In the genomic region with DNA sequence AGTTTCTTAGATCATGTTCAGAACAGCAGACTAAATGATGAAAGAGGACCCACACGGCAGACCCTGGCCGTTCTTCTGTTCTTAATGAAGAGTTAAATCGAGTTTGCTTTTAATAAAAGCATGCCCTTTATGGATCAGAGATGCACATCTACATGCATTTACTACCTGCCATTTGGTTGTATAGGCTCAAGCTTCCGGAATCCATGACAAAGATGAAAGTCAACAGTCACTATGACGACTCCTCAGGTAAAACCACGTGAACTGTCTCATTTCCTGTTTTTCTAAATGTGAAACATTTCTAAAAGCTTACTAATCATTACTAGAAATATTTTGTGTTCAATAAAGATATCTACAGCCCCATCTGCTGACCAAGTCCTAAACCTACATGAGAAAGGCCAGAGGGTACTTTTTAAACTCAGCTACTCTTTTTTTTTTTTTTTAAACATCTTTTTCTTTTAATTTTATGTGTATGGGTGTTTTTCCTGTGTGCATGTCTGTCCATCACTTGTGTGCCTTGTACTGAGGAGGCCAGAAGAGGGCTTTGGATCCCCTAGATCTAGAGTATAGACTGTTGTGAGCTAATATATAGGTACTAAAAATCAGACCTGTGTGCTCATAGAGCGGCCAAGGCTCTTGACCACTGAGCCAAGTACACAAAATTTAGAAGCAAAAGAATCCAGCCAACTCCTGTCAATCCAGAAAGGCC, we compare ENCODE assay signal across 15 mouse cellular contexts. TPM values are rescaled to one million over a fixed set of nuclear protein-coding genes. Genes with fewer than 3 reads are reported as not detected.
A peak's percentile ranks its signal among the peaks of the same experiment; 100 is the strongest.
DNase-seq lines count a peak whose midpoint lies in the region; ATAC-seq and TF ChIP-seq lines count a peak whose summit lies in the region.
"Had no signal": no experiment of that assay in that cellular context is flagged by ENCODE, and none has a peak within 500 bp of the region (broad histone marks: within the 10 kb centered on the region; RNA-seq: fewer than 3 reads in every experiment).

No protein-coding gene starts in this region.

- peak; percentile 41 for TF ChIP-seq CTCF in heart, adult 2 months (IDR thresholded peaks at IDR 0.05)
- peak; percentile 52 for TF ChIP-seq CTCF in midbrain, postnatal 0 days (IDR thresholded peaks at IDR 0.05)

- no peaks in the 10 kb centered on the region for H3K4me1 ChIP-seq in heart, adult 2 months (ENCODE audit: control insufficient read depth, insufficient read depth, low read length)
- H3K4me1 ChIP-seq in heart, embryonic 11.5 days (ENCODE audit: control insufficient read depth, insufficient read depth, low read length), result no peaks in the 10 kb centered on the region
- no peaks in the 10 kb centered on the region for H3K4me1 ChIP-seq in midbrain, postnatal 0 days (ENCODE audit: insufficient read depth, low read length)
- no peaks in the 10 kb centered on the region for H3K4me1 ChIP-seq in midbrain, embryonic 10.5 days
- H3K4me1 ChIP-seq: limb, embryonic 15.5 days had no signal

- intact Hi-C loops in heart, adult 2 months (cut with DNase I), result no loop called here

- no peak overlapping the region for H3K27ac ChIP-seq in heart, adult 2 months
- no peak overlapping the region for H3K27ac ChIP-seq in heart, embryonic 11.5 days (ENCODE audit: low read depth, low read length)
- H3K27ac ChIP-seq in midbrain, postnatal 0 days (ENCODE audit: low read depth, low read length), result no peak overlapping the region
- H3K27ac ChIP-seq in midbrain, embryonic 10.5 days (replicated peaks), result no peak overlapping the region
- H3K27ac ChIP-seq: heart, embryonic 10.5 days; kidney, postnatal 0 days; limb, embryonic 15.5 days had no signal

- no peaks in the 10 kb centered on the region for H3K27me3 ChIP-seq in heart, adult 2 months (ENCODE audit: control insufficient read depth, insufficient read depth, low read length)
- H3K27me3 ChIP-seq in heart, embryonic 11.5 days (ENCODE audit: control insufficient read depth, insufficient read depth, low read length), result no peaks in the 10 kb centered on the region
- H3K27me3 ChIP-seq in midbrain, postnatal 0 days (ENCODE audit: insufficient read depth, low read length), result no peaks in the 10 kb centered on the region
- H3K27me3 ChIP-seq in midbrain, embryonic 10.5 days (ENCODE audit: low read depth, poor library complexity, severe bottlenecking), result no peaks in the 10 kb centered on the region
- no peaks in the 10 kb centered on the region for H3K27me3 ChIP-seq in splenic B cell, adult 2 months (ENCODE audit: control insufficient read depth, insufficient read depth, low read length, poor library complexity, severe bottlenecking)
- H3K27me3 ChIP-seq: limb, embryonic 15.5 days had no signal

- H3K36me3 ChIP-seq in heart, adult 2 months (ENCODE audit: control insufficient read depth, insufficient read depth, low read length), result peaks cover 23% of the 10 kb centered on the region
- H3K36me3 ChIP-seq in heart, embryonic 11.5 days (ENCODE audit: control insufficient read depth, insufficient read depth, low read length), result peaks cover 10% of the 10 kb centered on the region; the same call in 1 of the 2 replicates
- peaks cover 24% of the 10 kb centered on the region; the same call in 1 of the 2 replicates for H3K36me3 ChIP-seq in midbrain, postnatal 0 days (ENCODE audit: insufficient read depth, low read length)
- H3K36me3 ChIP-seq in midbrain, embryonic 10.5 days, result peaks cover 87% of the 10 kb centered on the region
- peaks cover 13% of the 10 kb centered on the region; the same call in 1 of the 2 replicates for H3K36me3 ChIP-seq in splenic B cell, adult 2 months (ENCODE audit: control insufficient read depth, insufficient read depth, low read length, poor library complexity, severe bottlenecking)

- no peak overlapping the region for H3K9ac ChIP-seq in heart, adult 2 months (ENCODE audit: low read depth, low read length)
- no peak overlapping the region for H3K9ac ChIP-seq in heart, embryonic 11.5 days (ENCODE audit: low read depth, low read length)
- H3K9ac ChIP-seq in midbrain, postnatal 0 days (replicated peaks; ENCODE audit: low read length, poor library complexity, severe bottlenecking), result no peak overlapping the region
- H3K9ac ChIP-seq: limb, embryonic 15.5 days; liver, postnatal 0 days had no signal

- 83% methylated on average over 7 of the region's 7 CpGs for WGBS in heart, adult 2 months
- 86% methylated on average over 7 of the region's 7 CpGs for WGBS in heart, embryonic 11.5 days (ENCODE audit: insufficient replicate concordance)
- 83% methylated on average over 7 of the region's 7 CpGs for WGBS in midbrain, postnatal 0 days
- WGBS in midbrain, embryonic 10.5 days, result 93% methylated on average over 7 of the region's 7 CpGs

- no peak for TF ChIP-seq POLR2A in heart, adult 2 months (IDR thresholded peaks at IDR 0.05; ENCODE audit: insufficient read depth, low read depth, low read length)

- no peak for TF ChIP-seq EP300 in heart, adult 2 months (IDR thresholded peaks at IDR 0.05; ENCODE audit: insufficient read depth, low read depth, low read length)

- no peaks in the 10 kb centered on the region for H3K9me3 ChIP-seq in heart, embryonic 11.5 days (replicated peaks; ENCODE audit: control insufficient read depth, low read length)
- H3K9me3 ChIP-seq in midbrain, postnatal 0 days (ENCODE audit: low read length), result no peaks in the 10 kb centered on the region
- no peaks in the 10 kb centered on the region for H3K9me3 ChIP-seq in midbrain, embryonic 10.5 days (replicated peaks)
- H3K9me3 ChIP-seq: heart, embryonic 10.5 days; limb, embryonic 15.5 days had no signal

- no peak for ATAC-seq in heart, embryonic 11.5 days (replicated peaks; ENCODE audit: insufficient number of reproducible peaks, low FRiP score, low TSS enrichment)
- no peak for ATAC-seq in midbrain, postnatal 0 days (ENCODE audit: low FRiP score)
- peak; percentile 94 for ATAC-seq in CD4-positive, CD25-positive, alpha-beta regulatory T cell, adult 4 months
- ATAC-seq: forebrain, embryonic 14.5 days; intestine, embryonic 16.5 days; liver, postnatal 0 days had no signal

- H3K4me3 ChIP-seq in heart, adult 2 months, result no peak overlapping the region
- no peak overlapping the region for H3K4me3 ChIP-seq in heart, embryonic 11.5 days (ENCODE audit: low read depth, low read length)
- no peak overlapping the region for H3K4me3 ChIP-seq in midbrain, postnatal 0 days (ENCODE audit: low read depth, low read length)
- no peak overlapping the region for H3K4me3 ChIP-seq in midbrain, embryonic 10.5 days
- H3K4me3 ChIP-seq: heart, embryonic 10.5 days; limb, embryonic 15.5 days had no signal

- peaks cover 2% of the 10 kb centered on the region; the same call in 1 of the 2 replicates for H3K79me2 ChIP-seq in heart, adult 2 months (replicated peaks; ENCODE audit: control insufficient read depth, insufficient read depth, low read length)

- H3K4me2 ChIP-seq in heart, embryonic 11.5 days, result no peak overlapping the region
- H3K4me2 ChIP-seq in midbrain, postnatal 0 days (ENCODE audit: low read depth, low read length, poor library complexity, severe bottlenecking), result no peak overlapping the region
- H3K4me2 ChIP-seq: limb, embryonic 15.5 days had no signal

- DNase-seq in heart, adult 2 months, result no peak
- peak; percentile 20 for DNase-seq in midbrain, postnatal 0 days (ENCODE audit: low spot score)
- DNase-seq in midbrain, embryonic 10.5 days (ENCODE audit: low spot score), result no peak
- DNase-seq in splenic B cell, adult 2 months (ENCODE audit: low read depth, low spot score), result peak; percentile 19
- no peak for DNase-seq in frontal cortex, postnatal 25 days (ENCODE audit: low spot score in 2 of 2)
- DNase-seq: cerebellum, postnatal 14 days; liver, postnatal 0 days; thymus, postnatal 25 days had no signal

RNA-seq across cellular contexts. Expression of gene Wdr37, which starts 40.0 kb away (rescaled TPM):
- 10 to 100 TPM; 33.3 to 38.7 TPM for total RNA-seq in heart, adult 2 months (2021)
- 12.6 and 24.4 TPM in 2 replicates for polyA plus RNA-seq in heart, adult 2 months (2012; rRNA removed)
- polyA plus RNA-seq in heart, embryonic 11.5 days (2014; fragmentation: Nextera tagmentation; extraction: Ambion mirVana), result 19.6 and 25.5 TPM in 2 replicates
- 60.1 and 79.5 TPM in 2 replicates for total RNA-seq in midbrain, postnatal 0 days (2014; rRNA removed)
- polyA plus RNA-seq in midbrain, postnatal 0 days (2015; fragmentation: Nextera tagmentation; extraction: Ambion mirVana), result 39.3 and 40.7 TPM in 2 replicates
- 34.2 and 41.7 TPM in 2 replicates for polyA plus RNA-seq in midbrain, embryonic 10.5 days (2016; fragmentation: Nextera tagmentation; extraction: Ambion mirVana)
- polyA plus RNA-seq in CD4-positive, CD25-positive, alpha-beta regulatory T cell, adult 4 months (2017; shearing (Covaris generic)), result 10 to 100 TPM; 40.3 to 48.3 TPM

RNA-seq across cellular contexts. Expression of gene Idi1, which starts 53.6 kb away (rescaled TPM):
- 1 to 10 TPM; 4.5 to 4.9 TPM for total RNA-seq in heart, adult 2 months (2021)
- 3.0 and 6.9 TPM in 2 replicates for polyA plus RNA-seq in heart, adult 2 months (2012; rRNA removed)
- polyA plus RNA-seq in heart, embryonic 11.5 days (2014; fragmentation: Nextera tagmentation; extraction: Ambion mirVana), result 65.1 and 76.7 TPM in 2 replicates
- total RNA-seq in midbrain, postnatal 0 days (2014; rRNA removed), result 39.2 and 42.6 TPM in 2 replicates
- polyA plus RNA-seq in midbrain, postnatal 0 days (2015; fragmentation: Nextera tagmentation; extraction: Ambion mirVana), result 60.4 and 65.2 TPM in 2 replicates
- 173 and 176 TPM in 2 replicates for polyA plus RNA-seq in midbrain, embryonic 10.5 days (2016; fragmentation: Nextera tagmentation; extraction: Ambion mirVana)
- polyA plus RNA-seq in CD4-positive, CD25-positive, alpha-beta regulatory T cell, adult 4 months (2017; shearing (Covaris generic)), result 10 to 100 TPM; 35.2 to 40.3 TPM

Comparison
In these comparisons a context has a peak if more than half of its experiments do, and no peak if none do; other contexts are left out.
1. DNase-seq: peak in midbrain, postnatal 0 days (single experiment) and splenic B cell, adult 2 months (single experiment); none in heart, adult 2 months (0 of 2), midbrain, embryonic 10.5 days (single experiment) and frontal cortex, postnatal 25 days (0 of 2).